30 mouse cellular contexts compared by ENCODE assay signal in genomic region chr10:127412776-127413175, GRCm38 (mm10). TPM values are rescaled to one million over a fixed set of nuclear protein-coding genes. Genes with fewer than 3 reads are reported as not detected.
"Had no signal": no experiment of that assay in that cellular context is flagged by ENCODE, and none has a peak within 500 bp of the region (broad histone marks: within the 10 kb centered on the region; RNA-seq: fewer than 3 reads in every experiment).

No protein-coding gene starts in this region.

- H3K27ac ChIP-seq: layer of hippocampus, adult 2 months; limb, embryonic 10.5 days; limb, embryonic 13.5 days; liver, embryonic 14.5 days; midbrain, embryonic 10.5 days; midbrain, embryonic 13.5 days; neural tube, embryonic 13.5 days; stomach, embryonic 15.5 days had no signal

- H3K36me3 ChIP-seq: stomach, embryonic 15.5 days had no signal

- H3K4me3 ChIP-seq: layer of hippocampus, adult 2 months; limb, embryonic 10.5 days; limb, embryonic 13.5 days; megakaryocyte, embryonic 14.5 days; midbrain, embryonic 10.5 days; midbrain, embryonic 13.5 days; myocyte; neural tube, embryonic 13.5 days; stomach, embryonic 15.5 days had no signal

- H3K9me3 ChIP-seq: limb, embryonic 10.5 days; limb, embryonic 13.5 days; megakaryocyte, embryonic 14.5 days; midbrain, embryonic 10.5 days; midbrain, embryonic 13.5 days; neural tube, embryonic 13.5 days; stomach, embryonic 15.5 days had no signal

- DNase-seq: layer of hippocampus, adult 9-11 months; liver; liver, postnatal 0 days; lung, embryonic 14.5 days; lung, postnatal 10 days; lung, postnatal 36 days; retina, postnatal 1 day; right cerebral cortex, postnatal 25 days; spleen, adult 18-20 months; thymus, postnatal 25 days had no signal

- ATAC-seq: intestine, postnatal 0 days; liver, postnatal 0 days; midbrain, embryonic 13.5 days; midbrain, embryonic 16.5 days had no signal

- H3K9ac ChIP-seq: limb, embryonic 13.5 days; liver, embryonic 14.5 days; liver, postnatal 0 days; lung, embryonic 14.5 days; midbrain, embryonic 13.5 days; neural tube, embryonic 13.5 days; stomach, embryonic 15.5 days had no signal

- H3K27me3 ChIP-seq: limb, embryonic 13.5 days; megakaryocyte, embryonic 14.5 days; midbrain, embryonic 13.5 days; neural tube, embryonic 13.5 days; stomach, embryonic 15.5 days had no signal

- H3K4me2 ChIP-seq: limb, embryonic 13.5 days; lung, embryonic 14.5 days; midbrain, embryonic 13.5 days; neural tube, embryonic 13.5 days; stomach, embryonic 15.5 days had no signal

- H3K4me1 ChIP-seq: limb, embryonic 10.5 days; stomach, embryonic 15.5 days had no signal

RNA-seq across cellular contexts. Expression of gene Inhbc, which starts 42.5 kb away (rescaled TPM):
- total RNA-seq: layer of hippocampus, adult 2 months; layer of hippocampus, postnatal 25 days; left cerebral cortex, adult 18-20 months; left cerebral cortex, postnatal 25 days; monocyte, adult 5-6 weeks; neutrophil, adult 5-6 weeks had no signal
- polyA plus RNA-seq: intestine, embryonic 14.5 days; intestine, postnatal 0 days; large intestine, adult 2 months; limb, embryonic 13.5 days; lung, embryonic 14.5 days; midbrain, embryonic 10.5 days; midbrain, embryonic 13.5 days; midbrain, embryonic 16.5 days; myocyte; neural tube, embryonic 13.5 days; thymus, postnatal 0 days had no signal

RNA-seq across cellular contexts. Expression of gene Inhbe, which starts 58.6 kb away (rescaled TPM):
- total RNA-seq: layer of hippocampus, adult 2 months; layer of hippocampus, postnatal 25 days; monocyte, adult 5-6 weeks had no signal
- polyA plus RNA-seq: intestine, embryonic 14.5 days; large intestine, adult 2 months; midbrain, embryonic 13.5 days; neural tube, embryonic 13.5 days; thymus, postnatal 0 days had no signal
